Mouse (Mus musculus): ENCODE results near the gene Gm21679. TPM values are rescaled to one million over a fixed set of nuclear protein-coding genes. Genes with fewer than 3 reads are reported as not detected.
"Not testable (repeated sequence)": the region's sequence is repeated elsewhere in the genome, so short reads cannot be mapped to it uniquely, and the experiment has no call there.

Gm21679 gene
- not detected in 2 replicates for polyA plus RNA-seq (2015; fragmentation: Nextera tagmentation; extraction: Ambion mirVana)

- not testable (repeated sequence) for ATAC-seq; H3K27ac ChIP-seq (ENCODE audit: low read length); H3K4me3 ChIP-seq (ENCODE audit: low read length); H3K27me3 ChIP-seq (replicated peaks; ENCODE audit: control insufficient read depth, insufficient read depth, low read length); H3K36me3 ChIP-seq (ENCODE audit: control insufficient read depth, insufficient read depth, low read length); H3K9me3 ChIP-seq (ENCODE audit: control insufficient read depth, low read length); H3K4me1 ChIP-seq (ENCODE audit: control insufficient read depth, insufficient read depth, low read length); H3K4me2 ChIP-seq (ENCODE audit: low read depth, low read length); H3K9ac ChIP-seq (ENCODE audit: low read depth, low read length)
- WGBS: no CpG with 5 or more reads among the region's 3 CpGs
Observed at GRCm38 (mm10) chrY:29683270-29683669, at the start of gene Gm21679. TSS of gene Gm21679 (minus strand) at chrY:29683370.

All from intestine, embryonic 16.5 days (tissue).